Mouse (Mus musculus): ENCODE data around the gene Kcne3. TPM values are rescaled to one million over a fixed set of nuclear protein-coding genes. Genes with fewer than 3 reads are reported as not detected.

Kcne3 gene
- 2.2 and 10.8 TPM in 2 replicates for polyA plus RNA-seq (2012; rRNA removed)

DNA sequence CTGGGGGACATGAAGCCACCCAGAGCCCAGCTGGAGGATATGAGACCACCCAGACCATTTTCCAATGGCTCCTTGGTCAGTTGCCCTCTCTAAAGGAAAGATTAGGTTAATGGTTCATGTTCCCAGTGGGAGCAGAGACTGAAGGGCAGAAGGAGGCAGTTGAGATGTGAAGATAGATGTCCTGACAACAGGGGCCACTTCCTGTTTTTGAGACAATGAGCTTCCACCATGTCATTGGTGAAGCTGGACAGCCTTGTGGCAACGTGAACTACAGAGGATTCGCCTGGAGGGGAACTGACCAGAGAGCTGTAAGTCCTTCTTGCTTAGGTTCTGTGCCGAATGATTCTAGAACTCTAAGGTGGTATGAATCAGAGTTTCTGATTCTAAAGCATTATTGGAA lies at the start of gene Kcne3:
Gene Kcne3, plus strand, starts transcription at position 234 of the 400 bp plus-strand sequence.

GRCm38 (mm10) chr7:100159105-100159841 lies 17.0 kb upstream of the Kcne3 start, which contains the start of gene Lipt2:
Lipt2 (plus strand) TSS chr7:100159277.

GRCm38 (mm10) chr7:100227158-100227875 lies 51.0 kb downstream of the Kcne3 start, which contains the start of gene Pgm2l1:
Pgm2l1 (plus strand) TSS chr7:100227394.

Other genes with a start within 250 kb of the Kcne3 start
- 11.5 and 13.7 TPM in 2 replicates for gene Rnf169, start 196.1 kb upstream of the Kcne3 start, polyA plus RNA-seq (2012; rRNA removed)
- gene Chrdl2, start 170.3 kb upstream of the Kcne3 start, polyA plus RNA-seq (2012; rRNA removed) = 0.16 and 0.87 TPM in 2 replicates
- gene Pold3, start 54.9 kb upstream of the Kcne3 start, polyA plus RNA-seq (2012; rRNA removed) = 75.3 and 121 TPM in 2 replicates
- gene Lipt2, start 17.2 kb upstream of the Kcne3 start, polyA plus RNA-seq (2012; rRNA removed) = 8.4 and 13.0 TPM in 2 replicates
- gene Pgm2l1, start 50.9 kb downstream of the Kcne3 start, polyA plus RNA-seq (2012; rRNA removed) = 15.7 and 15.9 TPM in 2 replicates
- gene P4ha3, start 109.0 kb downstream of the Kcne3 start, polyA plus RNA-seq (2012; rRNA removed) = 5.5 and 13.0 TPM in 2 replicates
- gene C2cd3, start 195.7 kb downstream of the Kcne3 start, polyA plus RNA-seq (2012; rRNA removed) = 28.2 and 37.5 TPM in 2 replicates
- 84.2 and 106 TPM in 2 replicates for gene Ppme1, start 195.8 kb downstream of the Kcne3 start, polyA plus RNA-seq (2012; rRNA removed)